Comparison of ENCODE assay signal across 46 mouse cellular contexts in the genomic region with DNA sequence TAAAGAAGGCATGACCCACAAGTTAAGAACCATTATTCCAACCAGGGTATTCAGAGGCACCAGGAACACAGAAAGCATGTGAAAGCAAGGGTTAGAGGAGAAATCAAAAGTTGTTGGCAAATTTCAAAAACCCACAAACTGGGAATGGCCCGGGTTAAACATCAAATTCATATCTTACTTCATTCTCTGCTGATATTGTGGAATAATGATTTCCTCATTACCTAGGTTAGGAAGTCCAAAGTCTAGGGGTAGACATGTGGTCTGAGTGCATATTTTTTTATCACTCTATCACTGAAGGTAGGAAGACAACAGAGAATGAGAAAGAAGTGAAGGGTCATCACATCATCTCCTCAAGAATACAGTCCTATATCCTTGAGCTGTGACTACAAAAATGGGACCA. TPM values are rescaled to one million over a fixed set of nuclear protein-coding genes. Genes with fewer than 3 reads are reported as not detected.
"Had no signal": no experiment of that assay in that cellular context is flagged by ENCODE, and none has a peak within 500 bp of the region (broad histone marks: within the 10 kb centered on the region; RNA-seq: fewer than 3 reads in every experiment).

No protein-coding gene starts in this region.

- H3K4me3 ChIP-seq: left cerebral cortex, adult 2 months; limb, embryonic 10.5 days; limb, embryonic 12.5 days; limb, embryonic 13.5 days; limb, embryonic 15.5 days; liver, embryonic 12.5 days; liver, embryonic 13.5 days; liver, embryonic 15.5 days; lung, embryonic 15.5 days; megakaryocyte, embryonic 14.5 days; midbrain, embryonic 10.5 days; midbrain, embryonic 12.5 days; midbrain, embryonic 13.5 days; midbrain, embryonic 15.5 days; myocyte had no signal

- H3K4me1 ChIP-seq: limb, embryonic 10.5 days; limb, embryonic 12.5 days; limb, embryonic 13.5 days; limb, embryonic 15.5 days; liver, embryonic 12.5 days; liver, embryonic 13.5 days; liver, embryonic 15.5 days; lung, embryonic 15.5 days; megakaryocyte, embryonic 14.5 days; midbrain, embryonic 10.5 days; midbrain, embryonic 12.5 days; midbrain, embryonic 13.5 days; midbrain, embryonic 15.5 days had no signal

- H3K9ac ChIP-seq: limb, embryonic 12.5 days; limb, embryonic 13.5 days; limb, embryonic 15.5 days; liver, embryonic 12.5 days; liver, embryonic 13.5 days; liver, embryonic 14.5 days; liver, embryonic 15.5 days; lung, embryonic 14.5 days; lung, embryonic 15.5 days; midbrain, embryonic 12.5 days; midbrain, embryonic 13.5 days; midbrain, embryonic 15.5 days had no signal

- H3K4me2 ChIP-seq: limb, embryonic 12.5 days; limb, embryonic 13.5 days; limb, embryonic 15.5 days; liver, embryonic 11.5 days; liver, embryonic 12.5 days; liver, embryonic 13.5 days; liver, embryonic 15.5 days; lung, embryonic 14.5 days; lung, embryonic 15.5 days; midbrain, embryonic 11.5 days; midbrain, embryonic 12.5 days; midbrain, embryonic 13.5 days; midbrain, embryonic 15.5 days had no signal

- H3K36me3 ChIP-seq: limb, embryonic 10.5 days; limb, embryonic 12.5 days; limb, embryonic 13.5 days; limb, embryonic 15.5 days; liver, embryonic 12.5 days; liver, embryonic 13.5 days; liver, embryonic 15.5 days; lung, embryonic 15.5 days; midbrain, embryonic 10.5 days; midbrain, embryonic 12.5 days; midbrain, embryonic 13.5 days; midbrain, embryonic 15.5 days had no signal

- DNase-seq: left cerebral cortex, postnatal 4 days; liver; liver, embryonic 13.5 days; lung, adult 18-20 months; lung, adult 2 months; lung, embryonic 14.5 days; lung, postnatal 10 days; lung, postnatal 14 days; lung, postnatal 36 days; lung, postnatal 4 days; midbrain, embryonic 14.5 days had no signal

- H3K27ac ChIP-seq: left cerebral cortex, adult 2 months; limb, embryonic 10.5 days; limb, embryonic 12.5 days; limb, embryonic 13.5 days; limb, embryonic 15.5 days; liver, embryonic 12.5 days; liver, embryonic 13.5 days; liver, embryonic 14.5 days; liver, embryonic 15.5 days; lung, embryonic 15.5 days; macrophage; midbrain, embryonic 10.5 days; midbrain, embryonic 12.5 days; midbrain, embryonic 13.5 days; midbrain, embryonic 15.5 days had no signal

- H3K27me3 ChIP-seq: limb, embryonic 12.5 days; limb, embryonic 13.5 days; limb, embryonic 15.5 days; liver, embryonic 12.5 days; liver, embryonic 13.5 days; liver, embryonic 15.5 days; lung, embryonic 15.5 days; megakaryocyte, embryonic 14.5 days; midbrain, embryonic 12.5 days; midbrain, embryonic 13.5 days; midbrain, embryonic 15.5 days had no signal

- ATAC-seq: liver, embryonic 12.5 days; lung, postnatal 0 days; midbrain, embryonic 13.5 days; midbrain, embryonic 15.5 days; midbrain, embryonic 16.5 days had no signal

- H3K9me3 ChIP-seq: liver, embryonic 15.5 days; lung, embryonic 15.5 days had no signal

RNA-seq across cellular contexts. Expression of gene Cyp3a25, which starts 1.8 kb away (rescaled TPM):
- total RNA-seq: left cerebral cortex, adult 18-20 months; left cerebral cortex, adult 2 months; left cerebral cortex, adult 8-10 months; left cerebral cortex, postnatal 10 days; left cerebral cortex, postnatal 14 days; left cerebral cortex, postnatal 25 days; left cerebral cortex, postnatal 36 days; left cerebral cortex, postnatal 4 days; megakaryocyte progenitor cell, adult 5-6 weeks; megakaryocyte, adult 5-6 weeks; megakaryocyte-erythroid progenitor cell, adult 5-6 weeks; midbrain, postnatal 0 days; monocyte, adult 5-6 weeks had no signal
- polyA plus RNA-seq: limb, embryonic 10.5 days; limb, embryonic 11.5 days; limb, embryonic 12.5 days; limb, embryonic 13.5 days; limb, embryonic 14.5 days; limb, embryonic 15.5 days; liver, embryonic 11.5 days; liver, embryonic 12.5 days; liver, embryonic 13.5 days; lung, embryonic 14.5 days; lung, embryonic 15.5 days; lung, embryonic 16.5 days; macrophage; midbrain, embryonic 10.5 days; midbrain, embryonic 11.5 days; midbrain, embryonic 12.5 days; midbrain, embryonic 13.5 days; midbrain, embryonic 14.5 days; midbrain, embryonic 15.5 days; midbrain, embryonic 16.5 days; midbrain, postnatal 0 days; myocyte; neural tube, embryonic 11.5 days had no signal
